Mouse (Mus musculus) lung, postnatal 0 days (tissue): Measurements from ENCODE around the gene Hacl1.

Experiments used
- CTCF ChIP-seq: IDR thresholded peaks from 2 replicates; pipeline ENCODE4 v1.5.1; 2016; ENCODE audit warnings: antibody characterized with exemption, mild to moderate bottlenecking
- EP300 ChIP-seq: IDR thresholded peaks from 2 replicates; pipeline ENCODE4 v1.6.1; 2016; ENCODE audit warnings: antibody characterized with exemption, mild to moderate bottlenecking, control low read depth

- TF ChIP-seq CTCF: no peak
- no peak for TF ChIP-seq EP300
Measured at GRCm38 (mm10) chr14:31559216-31559615, 81.9 kb downstream of the Hacl1 start.
